Mouse (Mus musculus) olfactory bulb, adult 2 months (tissue): ENCODE measurements around the gene Reep6.

Experiments
- CTCF ChIP-seq: fragments of 200-500 bp; IDR thresholded peaks from 2 replicates; pipeline ENCODE4 v1.5.1; 2012; ENCODE audit warnings: low read depth, mild to moderate bottlenecking, low read length, moderate library complexity; ENCODE audit not compliant: insufficient read depth
- POLR2A ChIP-seq: fragments of 200-500 bp; IDR thresholded peaks from 2 replicates; pipeline ENCODE4 v1.6.1; 2012; ENCODE audit warnings: mild to moderate bottlenecking, low read depth, low read length, moderate library complexity; ENCODE audit not compliant: insufficient read depth

DNA sequence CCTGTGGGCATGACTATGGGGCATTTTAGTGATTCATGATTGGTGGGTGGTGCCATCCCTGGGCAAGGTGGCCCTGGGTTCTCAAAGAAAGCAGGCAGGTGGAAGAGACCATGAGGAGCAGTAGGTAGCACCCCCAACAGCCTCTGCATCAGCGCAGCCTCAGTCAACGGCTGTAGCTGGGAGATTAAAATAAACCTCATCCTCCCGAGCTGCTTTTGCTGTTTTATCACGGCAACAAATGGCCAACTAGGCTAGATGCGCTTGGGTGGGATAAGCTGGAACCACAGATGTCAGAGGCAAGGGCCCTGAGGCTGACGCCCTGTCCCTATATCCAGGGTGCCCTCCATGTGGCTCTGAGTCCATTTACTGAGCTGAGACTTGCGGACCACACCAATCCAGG lies 55.0 kb downstream of the Reep6 start:
- TF ChIP-seq POLR2A (no peak), CTCF (no peak)
